Mouse (Mus musculus) cerebellum, adult 11-12 months (tissue): ENCODE results near the gene Gcm2.

ENCODE experiments used
- DNase-seq: peaks from one replicate; pipeline ENCODE4 v3.0.0; 2022

Gcm2 gene

DNA sequence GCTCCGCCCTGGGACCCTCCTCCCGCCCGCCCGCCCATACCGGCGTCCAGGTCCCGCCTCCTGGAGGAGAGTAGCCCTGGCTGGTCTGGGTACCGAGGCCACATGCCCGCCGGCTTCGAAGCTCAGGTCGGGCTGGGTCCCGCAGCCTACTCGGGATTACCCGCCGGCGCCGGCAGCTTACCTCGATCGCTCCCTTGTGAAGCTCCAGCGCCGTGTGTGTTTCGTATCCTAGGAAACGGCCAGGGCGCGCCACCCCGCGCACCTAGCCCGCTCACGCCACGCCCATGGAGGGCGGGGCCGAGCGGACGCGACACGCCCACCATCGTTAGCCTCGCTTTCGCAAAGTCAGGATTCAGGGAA, 31.4 kb downstream of the Gcm2 start, which contains the start of gene Mak:
Mak (minus strand) TSS at position 286 of the 360 bp plus-strand sequence.
- peak; percentile 8 for DNase-seq

DNA sequence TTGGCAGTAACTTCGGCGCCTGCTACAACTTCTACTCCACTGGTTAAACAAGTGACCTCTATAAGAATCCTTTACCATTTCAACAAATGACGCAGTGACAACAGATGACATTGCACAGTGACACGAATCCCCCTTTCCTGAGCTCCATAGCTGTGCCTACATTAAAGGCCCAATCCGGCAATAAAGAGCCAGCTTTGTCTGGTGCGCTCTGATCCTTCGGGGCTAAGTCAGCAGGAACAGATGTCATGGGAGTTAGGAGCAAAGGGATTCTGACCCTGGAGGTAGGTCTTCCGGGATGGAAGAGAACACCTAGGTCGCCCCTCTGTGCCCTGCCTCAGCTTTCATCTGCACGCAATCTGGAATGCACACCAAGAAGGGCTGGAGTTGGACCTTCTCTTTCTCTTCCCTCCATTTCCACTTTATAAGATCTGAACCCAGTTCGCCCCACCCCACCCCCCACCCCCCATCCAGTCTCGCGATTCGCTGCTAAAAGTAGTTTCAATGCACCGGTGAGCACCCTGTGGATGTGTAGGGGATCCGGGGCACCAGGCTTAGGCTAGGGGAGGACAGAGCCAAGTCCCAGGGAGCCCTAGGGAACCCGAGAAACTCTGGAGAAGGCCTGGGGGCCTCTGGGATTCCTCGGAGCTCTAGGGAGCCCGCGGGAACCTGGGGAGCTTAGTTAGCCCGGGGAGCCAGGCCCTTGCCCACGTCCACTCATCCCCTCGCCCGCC, 32.0 kb downstream of the Gcm2 start:
- DNase-seq: no peak

DNA sequence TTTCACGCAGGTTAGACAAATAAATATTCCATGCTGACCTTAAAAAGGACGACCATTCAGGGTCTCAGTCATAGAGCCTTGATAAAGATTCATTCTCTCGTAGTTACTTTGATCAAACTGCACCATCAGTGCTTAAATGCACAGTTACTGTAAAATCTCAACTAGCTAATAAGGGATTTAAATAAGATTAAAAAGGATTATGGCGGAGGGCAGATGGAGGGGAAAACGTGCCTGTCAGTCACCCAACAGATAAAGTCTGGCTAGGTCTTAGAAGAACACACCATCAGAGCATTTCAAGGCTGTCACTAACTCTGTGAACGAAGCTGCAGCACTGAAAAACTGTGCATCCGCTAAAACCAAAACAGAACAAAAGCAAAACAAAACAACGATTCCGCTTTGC, 32.9 kb downstream of the Gcm2 start:
- DNase-seq: no peak

DNA sequence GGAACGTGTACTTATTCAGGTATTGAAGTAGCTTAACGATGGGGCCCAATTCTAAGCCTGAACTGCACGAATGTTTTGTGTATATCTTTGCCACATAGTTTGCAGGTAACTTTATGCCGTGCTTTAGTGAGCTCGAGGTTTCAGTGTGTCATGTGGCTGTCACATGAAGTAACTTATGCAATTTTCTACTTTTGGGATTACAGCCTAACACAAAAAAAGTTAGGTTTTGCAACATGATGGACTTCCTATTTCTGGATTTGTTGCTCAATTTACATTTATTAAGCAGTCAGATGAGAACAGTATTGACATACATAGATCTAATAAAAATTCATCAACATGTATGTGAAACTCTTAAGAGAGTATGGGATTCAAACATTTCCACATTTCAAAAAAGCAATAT, 37.0 kb downstream of the Gcm2 start:
- no peak for DNase-seq

DNA sequence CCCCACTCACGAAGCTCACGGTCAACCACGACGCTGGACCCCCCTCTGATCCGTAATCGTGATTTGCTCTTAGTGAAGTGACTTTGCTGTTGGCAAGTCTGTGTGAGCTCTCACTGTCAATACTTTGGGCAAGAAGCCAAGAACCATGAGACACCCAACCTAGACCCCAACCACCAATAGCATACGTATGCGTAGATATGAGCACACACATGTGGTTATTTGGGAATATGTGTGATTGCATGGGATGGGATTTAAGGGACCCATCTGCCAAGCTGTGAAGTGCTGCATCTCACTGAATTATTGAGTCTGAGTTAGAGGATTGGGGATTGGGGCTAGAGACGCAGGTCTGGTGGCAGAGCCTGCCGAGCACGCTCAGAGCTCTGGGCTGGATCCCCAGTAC, 39.2 kb downstream of the Gcm2 start:
- DNase-seq: no peak

DNA sequence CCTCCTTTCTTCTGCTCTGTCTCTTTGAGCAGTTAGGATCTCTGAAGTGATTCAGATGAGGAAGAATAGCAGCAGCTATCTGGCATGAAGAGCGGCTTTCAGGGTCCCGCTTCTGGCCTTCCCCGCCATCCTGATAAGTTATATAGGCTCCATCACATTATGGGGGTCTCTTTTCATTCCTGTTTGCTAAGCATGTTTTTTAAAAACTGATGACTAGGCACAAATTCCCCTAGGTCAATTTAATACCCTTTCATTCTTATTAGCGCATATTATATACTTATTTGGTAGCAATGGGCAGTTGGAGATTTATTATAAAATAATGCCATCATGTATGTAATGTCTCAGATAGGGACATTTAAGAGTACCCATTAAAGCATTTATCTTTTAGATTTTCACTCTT, 43.2 kb downstream of the Gcm2 start:
- no peak for DNase-seq

DNA sequence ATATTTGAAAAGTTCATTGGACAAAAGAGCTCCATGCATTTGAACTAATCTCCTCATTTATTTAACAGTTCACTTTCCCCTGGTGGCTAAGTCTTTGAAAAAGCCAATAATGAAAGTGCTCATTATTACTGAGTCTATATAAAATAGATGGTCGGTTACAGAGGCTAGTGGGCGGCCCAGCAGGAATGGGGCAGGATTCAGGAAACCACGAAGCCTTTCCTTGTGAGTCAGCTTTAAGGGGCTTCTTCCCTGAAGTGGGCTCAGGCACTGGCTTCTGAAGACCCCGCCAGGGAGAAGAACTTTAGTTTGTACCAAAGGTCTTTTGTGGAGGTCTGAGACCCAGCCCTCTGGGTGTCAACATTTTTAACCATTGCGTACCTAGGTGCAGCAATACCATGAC, 58.9 kb downstream of the Gcm2 start:
- DNase-seq: no peak
